Mouse (Mus musculus) bone marrow macrophage, adult 2 months (primary cell): Measurements from ENCODE around the gene Rbm7. TPM values are rescaled to one million over a fixed set of nuclear protein-coding genes. Genes with fewer than 3 reads are reported as not detected.

Experiments used
- H3K27ac ChIP-seq: 2 replicates; pipeline ENCODE4 v1.5.1; 2012; ENCODE audit warnings: low read depth, low read length; ENCODE audit not compliant: insufficient read depth
- H3K4me1 ChIP-seq: 2 replicates; pipeline ENCODE4 v1.6.1; 2012; ENCODE audit warnings: low read length; ENCODE audit not compliant: control insufficient read depth, insufficient read depth
- H3K4me3 ChIP-seq: 2 replicates; pipeline ENCODE4 v1.5.1; 2012; ENCODE audit warnings: mild to moderate bottlenecking, low read length, moderate library complexity; ENCODE audit not compliant: insufficient read depth
- CTCF ChIP-seq: IDR thresholded peaks from 2 replicates; pipeline ENCODE4 v1.5.1; 2012; ENCODE audit warnings: low read depth, mild to moderate bottlenecking, low read length, moderate library complexity
- POLR2A ChIP-seq: IDR thresholded peaks from 2 replicates; pipeline ENCODE4 v1.6.1; 2012; ENCODE audit warnings: mild to moderate bottlenecking, low read depth, low read length, borderline replicate concordance
- polyA plus RNA-seq: library from polyadenylated mRNA; stranded (reverse); fragments of >200 nt; gene quantifications from 2 replicates; pipeline ENCODE4 v1.2.4, GENCODE M21; 2012; ENCODE audit not compliant: missing spikeins, insufficient read depth, insufficient read length

Gene Rbm7
- polyA plus RNA-seq, 1 experiment = 89.5 TPM

GRCm38 (mm10) chr9:48517372-48518130 is 22.5 kb upstream of the Rbm7 start:
- TF ChIP-seq POLR2A (no peak), CTCF (no peak)
- Histone ChIP-seq H3K4me1 (peaks cover 10% of the 10 kb centered on the region), H3K4me3 (no peak overlapping the region), H3K27ac (no peak overlapping the region)

DNA sequence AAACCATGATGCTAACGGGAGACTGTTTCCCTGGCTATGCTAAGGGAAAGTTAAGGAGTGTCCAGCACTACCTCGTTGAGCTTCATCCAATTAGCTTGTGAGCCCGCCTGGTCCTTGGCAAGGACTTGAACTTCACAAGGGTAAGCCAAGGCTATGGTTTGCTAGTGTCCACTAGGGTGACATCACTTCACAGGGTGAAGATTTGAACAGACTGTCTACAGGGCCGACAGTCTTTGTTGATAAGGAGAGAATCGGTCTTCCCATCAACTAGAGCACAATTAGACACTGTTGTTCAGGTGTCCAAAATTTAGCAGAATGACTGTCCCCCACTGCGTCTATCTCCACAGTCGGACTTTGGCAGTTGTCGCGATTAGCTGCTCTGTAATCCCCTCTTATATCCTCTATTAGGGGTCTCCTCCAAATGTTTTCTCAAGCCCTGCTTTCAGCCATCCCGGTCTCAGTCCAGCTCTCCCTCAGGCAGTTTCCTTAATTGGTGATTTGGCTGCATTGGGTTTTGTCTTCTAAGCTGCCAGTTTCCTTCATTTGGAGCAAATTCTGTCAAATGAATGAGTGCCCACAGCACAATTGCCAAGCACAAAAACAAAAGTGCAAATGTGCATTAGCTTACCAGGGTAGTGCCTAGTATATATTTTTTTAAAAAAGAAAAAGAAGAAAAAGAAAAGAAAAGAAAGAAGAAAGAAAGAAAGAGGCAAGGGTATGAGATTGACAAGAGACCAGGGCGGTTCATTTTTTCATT is 21.7 kb upstream of the Rbm7 start:
- Histone ChIP-seq H3K4me3 (no peak overlapping the region), H3K4me1 (peaks cover 10% of the 10 kb centered on the region), H3K27ac (no peak overlapping the region)
- no peak for TF ChIP-seq POLR2A
- no peak for TF ChIP-seq CTCF

GRCm38 (mm10) chr9:48515332-48515731 is 20.2 kb upstream of the Rbm7 start:
- no peak overlapping the region for H3K4me3 ChIP-seq
- H3K4me1 ChIP-seq = peaks cover 17% of the 10 kb centered on the region
- TF ChIP-seq CTCF (no peak), POLR2A (no peak)
- H3K27ac ChIP-seq = no peak overlapping the region

DNA sequence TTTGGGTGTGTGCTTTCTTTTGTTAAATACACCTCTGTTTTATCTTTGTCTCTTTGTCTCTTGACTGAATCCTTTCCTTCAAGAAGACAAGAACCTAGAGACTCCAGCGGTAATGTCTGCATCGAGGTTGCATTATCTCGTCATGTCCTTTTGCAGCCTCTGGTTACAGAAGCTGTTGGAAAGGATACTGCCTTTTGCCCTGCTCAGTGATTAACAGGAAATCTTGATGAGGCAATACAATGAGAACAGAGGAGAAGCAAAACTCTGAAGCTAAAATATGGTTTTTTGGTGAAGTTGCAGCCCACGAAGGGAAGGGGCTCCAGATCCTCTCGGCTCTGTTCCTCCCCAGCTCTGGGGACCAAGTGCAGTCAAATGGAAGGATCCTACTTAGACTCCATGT is 15.0 kb upstream of the Rbm7 start:
- TF ChIP-seq CTCF = no peak
- TF ChIP-seq POLR2A = no peak
- Histone ChIP-seq H3K27ac (0 out of 2 replicates have a peak overlapping the region, but pooled peaks have one; percentile 11), H3K4me1 (peaks cover 21% of the 10 kb centered on the region), H3K4me3 (no peak overlapping the region)

GRCm38 (mm10) chr9:48504741-48505365 is 9.8 kb upstream of the Rbm7 start:
- no peak overlapping the region for H3K27ac ChIP-seq
- H3K4me3 ChIP-seq = no peak overlapping the region
- TF ChIP-seq POLR2A = no peak
- no peak for TF ChIP-seq CTCF
- peaks cover 6% of the 10 kb centered on the region for H3K4me1 ChIP-seq

DNA sequence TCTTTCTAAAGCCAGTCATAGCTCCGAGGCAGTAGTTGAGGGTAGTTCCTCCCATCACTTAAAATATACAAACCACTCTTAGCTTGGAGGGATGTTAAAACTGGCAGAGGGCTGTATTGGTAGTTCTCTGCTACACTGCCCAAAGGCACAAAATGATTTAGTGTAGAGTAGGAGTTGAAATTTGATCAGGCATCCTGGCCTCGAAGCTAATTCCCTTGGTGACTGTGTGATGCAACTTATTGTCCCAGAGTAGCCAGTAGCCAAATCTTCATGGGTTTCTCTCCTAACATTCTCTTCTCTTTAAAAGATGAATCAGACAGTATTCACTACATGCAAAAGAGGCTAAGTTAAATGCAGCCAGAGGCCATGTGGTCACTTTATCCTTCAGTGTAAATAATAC is 7.9 kb upstream of the Rbm7 start:
- Histone ChIP-seq H3K27ac (no peak overlapping the region), H3K4me3 (no peak overlapping the region), H3K4me1 (peaks cover 6% of the 10 kb centered on the region)
- no peak for TF ChIP-seq POLR2A
- TF ChIP-seq CTCF = no peak

DNA sequence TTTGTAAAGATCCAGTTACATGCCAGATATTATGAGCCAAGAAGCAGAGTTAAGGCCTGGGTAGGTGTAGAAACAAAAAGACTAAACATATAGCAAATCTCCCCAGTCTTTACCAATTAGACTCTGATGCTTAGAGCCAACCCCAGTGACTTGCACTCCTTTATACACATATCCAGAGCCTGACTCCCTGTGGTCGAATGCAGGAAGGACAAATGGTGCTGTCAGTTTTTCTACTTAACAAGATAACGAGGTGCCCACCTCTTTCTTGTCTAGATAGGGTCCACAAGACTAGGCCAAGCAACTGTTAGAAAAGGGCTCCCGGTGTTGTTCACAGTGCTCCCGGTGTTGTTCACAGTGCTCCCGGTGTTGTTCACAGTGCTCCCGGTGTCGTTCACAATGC is 6.1 kb upstream of the Rbm7 start:
- Histone ChIP-seq H3K4me3 (no peak overlapping the region), H3K4me1 (peaks cover under 1% of the 10 kb centered on the region), H3K27ac (no peak overlapping the region)
- TF ChIP-seq POLR2A = no peak
- TF ChIP-seq CTCF = no peak

DNA sequence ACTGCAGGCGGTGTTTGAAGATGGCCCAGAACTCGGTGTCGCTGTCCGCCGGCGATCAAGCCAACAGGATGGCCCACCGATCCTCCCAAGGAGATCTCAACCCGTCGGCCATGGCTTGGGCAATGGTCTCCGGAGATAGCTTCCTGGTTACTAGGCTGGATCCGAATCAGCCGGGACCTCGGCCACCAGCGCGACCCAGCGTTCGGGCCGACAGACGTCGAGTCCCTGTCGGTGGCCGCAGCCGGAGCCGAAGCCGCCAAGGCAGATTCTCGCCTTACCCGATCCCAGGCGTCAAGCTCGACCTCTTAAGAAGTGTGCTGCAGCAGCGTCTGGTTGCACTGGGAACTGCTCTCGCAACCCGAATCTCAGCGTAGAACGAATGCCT is 441 bp upstream of the Rbm7 start:
- peak overlapping the region; percentile 76 for H3K27ac ChIP-seq
- TF ChIP-seq POLR2A (no peak), CTCF (no peak)
- H3K4me1 ChIP-seq = peaks cover 17% of the 10 kb centered on the region
- H3K4me3 ChIP-seq = peak overlapping the region; percentile 75

DNA sequence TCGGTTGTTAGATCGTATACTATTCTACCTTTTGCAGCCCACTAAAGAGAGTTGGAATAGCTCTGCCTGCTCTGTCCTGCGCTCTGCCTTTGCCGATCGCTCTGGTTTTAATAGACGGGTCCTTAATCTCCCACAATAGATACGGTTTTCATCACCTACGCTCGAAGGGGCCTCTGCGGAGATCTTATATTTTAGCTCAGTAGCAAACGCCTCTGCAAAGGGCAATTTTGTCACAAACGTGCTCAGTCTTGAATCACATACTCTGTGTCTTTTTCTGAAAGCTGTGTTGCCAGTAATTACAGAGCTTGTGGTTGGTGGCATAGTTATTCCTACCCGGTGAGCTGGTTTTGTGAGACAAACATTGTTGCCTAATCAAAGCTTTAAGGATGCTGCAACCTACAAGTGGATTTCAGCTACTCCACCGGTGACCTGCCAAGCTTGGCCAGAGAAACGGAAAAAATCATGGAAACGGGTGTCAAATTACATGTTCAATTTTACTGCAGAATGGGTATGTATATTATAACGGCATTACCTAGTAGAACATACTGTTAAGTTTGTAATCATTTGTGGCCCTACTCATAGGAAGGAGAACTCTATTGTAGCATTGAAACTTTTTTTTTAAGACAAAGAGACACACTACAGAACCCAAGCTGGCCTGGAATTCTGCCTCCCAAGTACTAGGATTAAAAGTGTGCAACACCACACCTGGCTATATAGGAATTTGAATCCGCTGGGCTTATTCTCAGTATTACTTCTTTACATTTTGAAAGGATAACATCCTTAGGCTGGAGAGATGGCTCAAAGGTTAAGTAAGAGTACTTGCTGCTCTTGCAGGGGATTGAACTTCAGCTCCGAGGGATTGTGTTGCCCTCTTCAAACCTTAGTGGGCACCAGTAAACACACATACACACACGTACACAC is 13.6 kb downstream of the Rbm7 start:
- no peak overlapping the region for H3K4me3 ChIP-seq
- TF ChIP-seq POLR2A (no peak), CTCF (no peak)
- H3K27ac ChIP-seq = no peak overlapping the region
- peaks cover 4% of the 10 kb centered on the region; the same call in 1 of the 2 replicates for H3K4me1 ChIP-seq
